Mouse (Mus musculus) liver, postnatal 0 days (tissue): ENCODE results near the gene Grin3b. TPM values are rescaled to one million over a fixed set of nuclear protein-coding genes. Genes with fewer than 3 reads are reported as not detected.

Experiments
- ATAC-seq: fragments of 200-750 bp; cut with Nextera tagmentation; 2 replicates; pipeline ENCODE4 v1.8.0; 2017; ENCODE audit warnings: mild to moderate bottlenecking, moderate library complexity
- DNase-seq: peaks from one replicate; pipeline ENCODE4 v3.0.0-alpha.2; 2016
- H3K27ac ChIP-seq: fragments of 300-500 bp; sonication (generic); 2 replicates; pipeline ENCODE4 v1.5.1; 2014; ENCODE audit warnings: antibody characterized with exemption, moderate library complexity, mild to moderate bottlenecking, low read depth
- H3K27me3 ChIP-seq: fragments of 300-500 bp; sonication (generic); 2 replicates; pipeline ENCODE4 v1.6.1; 2014; ENCODE audit warnings: low read length, control low read depth, mixed read lengths; ENCODE audit not compliant: insufficient read depth
- H3K36me3 ChIP-seq: fragments of 300-500 bp; sonication (generic); replicated peaks from 2 replicates; pipeline ENCODE4 v1.6.1; 2014; ENCODE audit warnings: mild to moderate bottlenecking, control low read depth, low read length, moderate library complexity, mixed read lengths; ENCODE audit not compliant: insufficient read depth
- H3K4me1 ChIP-seq: fragments of 300-500 bp; sonication (generic); 2 replicates; pipeline ENCODE4 v1.6.1; 2014; ENCODE audit warnings: antibody characterized with exemption, mild to moderate bottlenecking, control low read depth; ENCODE audit not compliant: insufficient read depth
- H3K4me2 ChIP-seq: fragments of 300-500 bp; sonication (generic); 2 replicates; pipeline ENCODE4 v1.6.1; 2014; ENCODE audit warnings: low read depth, mild to moderate bottlenecking, low read length, moderate library complexity, mixed read lengths
- H3K4me3 ChIP-seq: fragments of 300-500 bp; sonication (generic); 2 replicates; pipeline ENCODE4 v1.5.1; 2014; ENCODE audit warnings: low read depth, low read length
- H3K9ac ChIP-seq: fragments of 300-500 bp; sonication (generic); replicated peaks from 2 replicates; pipeline ENCODE4 v1.6.1; 2014; ENCODE audit warnings: mild to moderate bottlenecking, moderate library complexity
- H3K9me3 ChIP-seq: fragments of 300-500 bp; sonication (generic); 2 replicates; pipeline ENCODE4 v1.6.1; 2016; ENCODE audit warnings: mild to moderate bottlenecking, control low read depth, low read length, mixed read lengths
- CTCF ChIP-seq: sonication (generic); IDR thresholded peaks from 2 replicates; pipeline ENCODE4 v1.5.1; 2016; ENCODE audit warnings: antibody characterized with exemption, low read depth
- EP300 ChIP-seq: IDR thresholded peaks from 2 replicates; pipeline ENCODE4 v1.6.1; 2016; ENCODE audit warnings: antibody characterized with exemption, low read depth, mild to moderate bottlenecking
- WGBS: fragments of 180-500 bp; shearing (Covaris S2); extraction: QIAGEN DNeasy Blood & Tissue Kit; methylation state at CpG from one replicate; pipeline ENCODE4 v1.1.7; 2014; ENCODE audit not compliant: insufficient replicate concordance; 5-methylcytosine and 5-hydroxymethylcytosine counted together
- polyA plus RNA-seq: library from polyadenylated mRNA; unstranded; fragments of >200 nt; fragmentation: Nextera tagmentation; extraction: Ambion mirVana; gene quantifications from 2 replicates; pipeline ENCODE4 v1.2.1, GENCODE M21; 2015

Gene Grin3b
- polyA plus RNA-seq, 1 experiment from 2014 or later = 0.05 TPM

DNA sequence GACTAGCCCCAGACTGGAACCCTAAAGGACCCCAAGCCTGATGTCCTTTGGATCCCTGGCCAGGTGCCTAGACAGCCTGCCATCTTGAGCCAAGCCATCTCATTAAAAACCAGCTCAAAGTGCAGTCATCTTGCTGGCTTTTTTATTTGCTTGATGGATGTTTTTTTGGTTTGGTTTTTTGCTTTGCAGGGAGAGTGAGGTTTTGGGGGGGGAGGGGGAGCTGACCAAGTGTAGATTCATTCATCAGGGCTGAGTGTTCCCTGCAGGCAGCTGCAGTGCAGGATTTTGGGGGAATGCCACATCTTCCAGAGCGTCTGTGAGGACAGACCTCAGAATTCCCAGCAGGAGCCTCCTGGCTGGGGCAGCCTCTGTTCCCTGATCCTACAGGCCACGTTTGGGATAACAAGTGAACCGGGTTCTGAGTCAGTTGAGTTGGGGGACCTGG is 1.4 kb upstream of the Grin3b start:
- no peak for DNase-seq
- Histone ChIP-seq H3K9ac (no peak overlapping the region), H3K27me3 (peaks cover 23% of the 10 kb centered on the region), H3K27ac (no peak overlapping the region), H3K4me2 (no peak overlapping the region), H3K4me3 (no peak overlapping the region), H3K4me1 (peaks cover 3% of the 10 kb centered on the region; the same call in 1 of the 2 replicates), H3K36me3 (peaks cover 37% of the 10 kb centered on the region), H3K9me3 (no peaks in the 10 kb centered on the region)
- TF ChIP-seq CTCF (no peak), EP300 (no peak)
- no peak for ATAC-seq
- WGBS = 26% methylated on average over 3 of the region's 3 CpGs

DNA sequence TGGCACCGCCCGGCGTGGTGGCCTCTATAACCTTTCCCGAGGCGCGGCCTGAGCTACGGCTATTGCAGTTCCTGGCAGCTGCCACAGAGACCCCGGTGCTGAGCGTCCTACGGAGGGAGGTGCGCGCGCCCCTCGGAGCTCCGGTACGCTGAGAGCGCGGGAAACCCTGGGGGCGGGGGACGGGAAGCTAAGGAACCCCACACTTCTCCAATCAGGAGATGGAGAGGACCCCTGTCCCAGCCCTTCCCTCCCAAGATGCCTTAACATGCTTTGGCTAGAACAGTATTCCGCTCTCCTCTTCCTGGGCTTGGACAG is 625 bp downstream of the Grin3b start:
- no peak for TF ChIP-seq CTCF
- no peak for TF ChIP-seq EP300
- Histone ChIP-seq H3K4me3 (peak overlapping the region; percentile 8; the same call in 1 of the 2 replicates), H3K27me3 (peaks cover 23% of the 10 kb centered on the region), H3K4me1 (peaks cover 3% of the 10 kb centered on the region; the same call in 1 of the 2 replicates), H3K36me3 (peaks cover 28% of the 10 kb centered on the region), H3K9ac (no peak overlapping the region), H3K9me3 (no peaks in the 10 kb centered on the region), H3K4me2 (peak overlapping the region; percentile 40), H3K27ac (no peak overlapping the region)
- ATAC-seq (no peak), DNase-seq (no peak)
- 7% methylated on average over 21 of the region's 21 CpGs for WGBS

GRCm38 (mm10) chr10:79972831-79973230 is 2.3 kb downstream of the Grin3b start:
- Histone ChIP-seq H3K27me3 (peaks cover 23% of the 10 kb centered on the region), H3K36me3 (peaks cover 28% of the 10 kb centered on the region), H3K9me3 (peaks cover 9% of the 10 kb centered on the region; the same call in 1 of the 2 replicates), H3K27ac (no peak overlapping the region), H3K4me2 (no peak overlapping the region), H3K4me3 (no peak overlapping the region), H3K4me1 (peaks cover 3% of the 10 kb centered on the region; the same call in 1 of the 2 replicates), H3K9ac (no peak overlapping the region; the same call in 1 of the 2 replicates)
- DNase-seq = peak; percentile 59
- TF ChIP-seq EP300 = no peak
- no peak for TF ChIP-seq CTCF
- peak; percentile 24; the same call in 1 of the 2 replicates for ATAC-seq
- 51% methylated on average over 14 of the region's 14 CpGs for WGBS

DNA sequence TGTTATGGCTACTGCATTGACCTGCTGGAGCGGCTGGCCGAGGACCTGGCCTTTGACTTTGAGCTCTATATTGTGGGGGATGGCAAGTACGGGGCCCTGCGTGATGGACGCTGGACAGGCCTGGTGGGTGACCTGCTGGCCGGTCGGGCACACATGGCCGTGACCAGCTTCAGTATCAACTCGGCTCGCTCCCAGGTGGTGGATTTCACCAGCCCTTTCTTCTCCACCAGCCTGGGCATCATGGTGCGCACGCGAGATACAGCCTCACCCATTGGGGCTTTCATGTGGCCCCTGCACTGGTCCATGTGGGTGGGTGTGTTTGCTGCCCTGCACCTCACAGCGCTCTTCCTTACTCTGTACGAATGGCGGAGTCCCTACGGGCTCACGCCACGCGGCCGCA is 3.6 kb downstream of the Grin3b start:
- 84% methylated on average over 21 of the region's 21 CpGs for WGBS
- Histone ChIP-seq H3K9me3 (peaks cover 9% of the 10 kb centered on the region; the same call in 1 of the 2 replicates), H3K27me3 (peaks cover 23% of the 10 kb centered on the region), H3K27ac (no peak overlapping the region), H3K4me2 (no peak overlapping the region), H3K4me3 (no peak overlapping the region), H3K4me1 (peaks cover 3% of the 10 kb centered on the region; the same call in 1 of the 2 replicates), H3K36me3 (peaks cover 36% of the 10 kb centered on the region), H3K9ac (no peak overlapping the region)
- TF ChIP-seq EP300 = no peak
- TF ChIP-seq CTCF = no peak
- DNase-seq = no peak
- ATAC-seq = no peak

DNA sequence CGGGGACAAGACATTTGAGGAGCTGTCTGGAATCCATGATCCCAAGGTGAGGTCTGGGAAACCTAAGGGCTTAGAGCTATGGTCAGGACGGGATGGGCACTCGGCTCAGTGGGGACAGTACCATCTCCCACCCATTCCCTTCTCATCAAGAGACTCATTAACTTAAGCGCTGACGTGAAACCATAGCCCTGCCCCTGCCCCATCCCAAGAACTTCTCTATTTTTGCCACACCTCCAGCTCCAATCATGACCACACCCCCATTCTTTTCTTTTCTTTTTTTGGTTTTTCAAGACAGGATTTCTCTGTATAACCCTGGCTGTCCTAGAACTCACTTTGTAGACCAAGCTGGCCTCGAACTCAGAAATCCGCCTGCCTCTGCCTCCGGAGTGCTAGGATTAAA is 4.2 kb downstream of the Grin3b start:
- ATAC-seq = no peak
- H3K36me3 ChIP-seq = peaks cover 37% of the 10 kb centered on the region
- no peak overlapping the region for H3K27ac ChIP-seq
- H3K9me3 ChIP-seq = peaks cover 9% of the 10 kb centered on the region; the same call in 1 of the 2 replicates
- H3K27me3 ChIP-seq = peaks cover 23% of the 10 kb centered on the region
- H3K9ac ChIP-seq = no peak overlapping the region
- peaks cover 3% of the 10 kb centered on the region; the same call in 1 of the 2 replicates for H3K4me1 ChIP-seq
- no peak overlapping the region for H3K4me2 ChIP-seq
- DNase-seq = no peak
- WGBS = 70% methylated on average over 8 of the region's 8 CpGs
- TF ChIP-seq CTCF = no peak
- no peak for TF ChIP-seq EP300
- H3K4me3 ChIP-seq = no peak overlapping the region

- ATAC-seq = no peak
- Histone ChIP-seq H3K9ac (no peak overlapping the region), H3K36me3 (peaks cover 37% of the 10 kb centered on the region)
These were observed 5.7 kb downstream of the Grin3b start for GRCm38 (mm10) chr10:79976071-79976721.

More at GRCm38 (mm10) chr10:79976071-79976721, 5.7 kb downstream of the Grin3b start:
- no peak overlapping the region for H3K4me2 ChIP-seq
- TF ChIP-seq CTCF (no peak), EP300 (no peak)
- peaks cover 3% of the 10 kb centered on the region; the same call in 1 of the 2 replicates for H3K4me1 ChIP-seq
- H3K27me3 ChIP-seq = peaks cover 12% of the 10 kb centered on the region
- WGBS = 90% methylated on average over 28 of the region's 28 CpGs
- no peak overlapping the region for H3K4me3 ChIP-seq
- DNase-seq = no peak
- peaks cover 9% of the 10 kb centered on the region; the same call in 1 of the 2 replicates for H3K9me3 ChIP-seq
- no peak overlapping the region for H3K27ac ChIP-seq
